Mouse (Mus musculus): ENCODE results near the gene Cnpy3. TPM values are rescaled to one million over a fixed set of nuclear protein-coding genes. Genes with fewer than 3 reads are reported as not detected.
A peak's percentile ranks its signal among the peaks of the same experiment; 100 is the strongest.

Gene Cnpy3
- polyA plus RNA-seq, 1 experiment from 2014 or later = 62.5 TPM

- 0 out of 2 replicates have a peak within 1 kb of the TSS, but pooled peaks have one; percentile 1 for H3K9ac ChIP-seq (replicated peaks; ENCODE audit: low read depth, low read length)
- WGBS = 15% methylated on average over 24 of the region's 24 CpGs
- H3K9me3 ChIP-seq (ENCODE audit: control insufficient read depth, low read length) = no peaks in the 10 kb centered on the region
- H3K4me3 ChIP-seq (ENCODE audit: low read depth, low read length) = no peak within 1 kb of the TSS
- no peaks in the 10 kb centered on the region for H3K4me1 ChIP-seq (ENCODE audit: control insufficient read depth, insufficient read depth, low read length)
- H3K36me3 ChIP-seq (ENCODE audit: control insufficient read depth, insufficient read depth, low read length) = no peaks in the 10 kb centered on the region; the same call in 1 of the 2 replicates
- H3K27me3 ChIP-seq (ENCODE audit: control insufficient read depth, insufficient read depth, low read length) = 0 out of 2 replicates have a peak, but pooled peaks cover 2% of the 10 kb centered on the region
- no peak within 1 kb of the TSS for H3K4me2 ChIP-seq (ENCODE audit: low read depth, low read length)
- no peak for ATAC-seq (ENCODE audit: low read depth)
- no peak within 1 kb of the TSS for H3K27ac ChIP-seq (ENCODE audit: low read depth, low read length)
Measured at GRCm38 (mm10) chr17:46728904-46729318, 23.1 kb downstream of the Cnpy3 start, which contains the start of gene Gnmt. TSS of gene Gnmt (minus strand) at chr17:46729168.

GRCm38 (mm10) chr17:46728496-46728895 lies 23.5 kb downstream of the Cnpy3 start:
- no peaks in the 10 kb centered on the region for H3K4me1 ChIP-seq (ENCODE audit: control insufficient read depth, insufficient read depth, low read length)
- WGBS = 50% methylated on average over 11 of the region's 11 CpGs
- H3K27ac ChIP-seq (ENCODE audit: low read depth, low read length) = no peak overlapping the region
- 0 out of 2 replicates have a peak, but pooled peaks cover 2% of the 10 kb centered on the region for H3K27me3 ChIP-seq (ENCODE audit: control insufficient read depth, insufficient read depth, low read length)
- no peak for ATAC-seq (ENCODE audit: low read depth)
- H3K9me3 ChIP-seq (ENCODE audit: control insufficient read depth, low read length) = no peaks in the 10 kb centered on the region
- no peak overlapping the region for H3K4me3 ChIP-seq (ENCODE audit: low read depth, low read length)
- no peak overlapping the region for H3K4me2 ChIP-seq (ENCODE audit: low read depth, low read length)
- no peak overlapping the region for H3K9ac ChIP-seq (replicated peaks; ENCODE audit: low read depth, low read length)
- H3K36me3 ChIP-seq (ENCODE audit: control insufficient read depth, insufficient read depth, low read length) = no peaks in the 10 kb centered on the region; the same call in 1 of the 2 replicates

DNA sequence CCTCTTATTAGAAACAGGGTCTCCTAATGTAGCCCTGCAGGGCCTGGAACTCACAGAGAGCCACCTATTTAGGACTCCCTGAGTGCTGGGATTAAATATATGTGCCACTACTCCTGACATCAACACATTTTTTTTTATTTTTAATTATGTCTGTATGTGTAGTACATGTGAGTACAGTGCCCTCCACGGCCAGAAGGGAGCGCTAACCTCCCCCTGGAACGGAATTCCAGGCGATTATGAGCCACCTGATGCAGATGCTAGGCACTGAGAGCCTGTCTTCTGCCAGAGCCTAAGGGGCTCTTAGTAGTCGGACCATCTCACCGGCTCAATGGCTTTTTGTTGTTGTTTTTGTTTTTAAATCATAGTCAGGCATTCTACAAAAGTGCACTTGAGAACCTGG lies 24.0 kb downstream of the Cnpy3 start:
- H3K9ac ChIP-seq (replicated peaks; ENCODE audit: low read depth, low read length) = no peak overlapping the region
- H3K36me3 ChIP-seq (ENCODE audit: control insufficient read depth, insufficient read depth, low read length) = no peaks in the 10 kb centered on the region; the same call in 1 of the 2 replicates
- 34% methylated on average over 6 of the region's 6 CpGs for WGBS
- H3K4me1 ChIP-seq (ENCODE audit: control insufficient read depth, insufficient read depth, low read length) = no peaks in the 10 kb centered on the region
- H3K4me3 ChIP-seq (ENCODE audit: low read depth, low read length) = no peak overlapping the region
- H3K9me3 ChIP-seq (ENCODE audit: control insufficient read depth, low read length) = no peaks in the 10 kb centered on the region
- 0 out of 2 replicates have a peak, but pooled peaks cover 2% of the 10 kb centered on the region for H3K27me3 ChIP-seq (ENCODE audit: control insufficient read depth, insufficient read depth, low read length)
- no peak overlapping the region for H3K27ac ChIP-seq (ENCODE audit: low read depth, low read length)
- no peak overlapping the region for H3K4me2 ChIP-seq (ENCODE audit: low read depth, low read length)
- no peak for ATAC-seq (ENCODE audit: low read depth)

DNA sequence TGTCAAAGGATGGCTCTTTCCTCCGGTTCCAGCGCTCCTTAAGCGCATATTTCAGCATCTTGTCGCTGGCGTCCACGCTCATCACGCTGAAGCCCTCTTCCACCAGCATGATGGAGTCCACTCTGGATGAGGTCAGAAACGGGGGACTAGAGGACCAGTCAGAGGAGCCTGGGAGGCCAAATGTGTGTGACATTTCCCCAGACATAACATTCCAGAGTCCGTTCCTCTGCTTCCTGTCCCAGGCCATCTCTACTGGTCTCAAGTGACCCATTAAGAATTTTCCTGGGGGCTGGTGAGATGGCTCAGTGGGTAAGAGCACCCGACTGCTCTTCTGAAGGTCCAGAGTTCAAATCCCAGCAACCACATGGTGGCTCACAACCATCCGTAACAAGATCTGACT lies 24.7 kb downstream of the Cnpy3 start:
- ATAC-seq (ENCODE audit: low read depth) = no peak
- H3K4me2 ChIP-seq (ENCODE audit: low read depth, low read length) = no peak overlapping the region
- H3K27ac ChIP-seq (ENCODE audit: low read depth, low read length) = no peak overlapping the region
- no peaks in the 10 kb centered on the region for H3K4me1 ChIP-seq (ENCODE audit: control insufficient read depth, insufficient read depth, low read length)
- H3K36me3 ChIP-seq (ENCODE audit: control insufficient read depth, insufficient read depth, low read length) = no peaks in the 10 kb centered on the region; the same call in 1 of the 2 replicates
- H3K27me3 ChIP-seq (ENCODE audit: control insufficient read depth, insufficient read depth, low read length) = 0 out of 2 replicates have a peak, but pooled peaks cover 2% of the 10 kb centered on the region
- H3K9me3 ChIP-seq (ENCODE audit: control insufficient read depth, low read length) = no peaks in the 10 kb centered on the region
- H3K4me3 ChIP-seq (ENCODE audit: low read depth, low read length) = no peak overlapping the region
- H3K9ac ChIP-seq (replicated peaks; ENCODE audit: low read depth, low read length) = no peak overlapping the region
- 94% methylated on average over 11 of the region's 11 CpGs for WGBS

- Histone ChIP-seq H3K36me3 (ENCODE audit: control insufficient read depth, insufficient read depth, low read length) (peaks cover 8% of the 10 kb centered on the region), H3K4me2 (ENCODE audit: low read depth, low read length) (no peak overlapping the region), H3K4me1 (ENCODE audit: control insufficient read depth, insufficient read depth, low read length) (no peaks in the 10 kb centered on the region), H3K27me3 (ENCODE audit: control insufficient read depth, insufficient read depth, low read length) (0 out of 2 replicates have a peak, but pooled peaks cover 2% of the 10 kb centered on the region), H3K4me3 (ENCODE audit: low read depth, low read length) (no peak overlapping the region), H3K9ac (replicated peaks; ENCODE audit: low read depth, low read length) (no peak overlapping the region), H3K27ac (ENCODE audit: low read depth, low read length) (no peak overlapping the region), H3K9me3 (ENCODE audit: control insufficient read depth, low read length) (no peaks in the 10 kb centered on the region)
- no peak for ATAC-seq (ENCODE audit: low read depth)
- 92% methylated on average over 25 of the region's 26 CpGs for WGBS
Measured at GRCm38 (mm10) chr17:46725731-46726645, 26.0 kb downstream of the Cnpy3 start.

DNA sequence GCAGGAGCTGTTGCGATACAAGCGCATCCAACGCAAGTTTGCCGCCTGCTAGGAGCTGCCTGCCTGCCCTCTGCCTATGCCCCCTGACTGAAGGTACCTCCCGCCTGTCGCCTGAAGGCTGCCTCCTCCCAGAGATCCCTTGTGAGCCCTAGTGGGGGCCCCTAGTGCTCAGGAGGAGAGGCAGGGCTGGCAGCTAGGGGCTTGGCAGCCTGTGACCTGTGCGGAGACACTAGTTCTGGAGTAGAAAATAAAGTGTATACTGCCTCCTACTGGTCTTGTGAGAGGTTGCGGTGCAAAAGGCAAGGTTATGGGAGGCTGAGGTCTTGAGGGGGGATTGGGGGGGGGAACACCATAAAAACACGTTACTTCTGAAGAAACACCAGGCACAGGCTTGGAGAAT lies 26.7 kb downstream of the Cnpy3 start:
- H3K4me3 ChIP-seq (ENCODE audit: low read depth, low read length) = no peak overlapping the region
- no peak overlapping the region for H3K4me2 ChIP-seq (ENCODE audit: low read depth, low read length)
- 0 out of 2 replicates have a peak, but pooled peaks cover 2% of the 10 kb centered on the region for H3K27me3 ChIP-seq (ENCODE audit: control insufficient read depth, insufficient read depth, low read length)
- H3K9ac ChIP-seq (replicated peaks; ENCODE audit: low read depth, low read length) = no peak overlapping the region
- WGBS = 48% methylated on average over 9 of the region's 9 CpGs
- H3K36me3 ChIP-seq (ENCODE audit: control insufficient read depth, insufficient read depth, low read length) = peaks cover 8% of the 10 kb centered on the region
- H3K4me1 ChIP-seq (ENCODE audit: control insufficient read depth, insufficient read depth, low read length) = no peaks in the 10 kb centered on the region
- no peak; the same call in 1 of the 2 replicates for ATAC-seq (ENCODE audit: low read depth)
- H3K9me3 ChIP-seq (ENCODE audit: control insufficient read depth, low read length) = no peaks in the 10 kb centered on the region
- no peak overlapping the region for H3K27ac ChIP-seq (ENCODE audit: low read depth, low read length)

DNA sequence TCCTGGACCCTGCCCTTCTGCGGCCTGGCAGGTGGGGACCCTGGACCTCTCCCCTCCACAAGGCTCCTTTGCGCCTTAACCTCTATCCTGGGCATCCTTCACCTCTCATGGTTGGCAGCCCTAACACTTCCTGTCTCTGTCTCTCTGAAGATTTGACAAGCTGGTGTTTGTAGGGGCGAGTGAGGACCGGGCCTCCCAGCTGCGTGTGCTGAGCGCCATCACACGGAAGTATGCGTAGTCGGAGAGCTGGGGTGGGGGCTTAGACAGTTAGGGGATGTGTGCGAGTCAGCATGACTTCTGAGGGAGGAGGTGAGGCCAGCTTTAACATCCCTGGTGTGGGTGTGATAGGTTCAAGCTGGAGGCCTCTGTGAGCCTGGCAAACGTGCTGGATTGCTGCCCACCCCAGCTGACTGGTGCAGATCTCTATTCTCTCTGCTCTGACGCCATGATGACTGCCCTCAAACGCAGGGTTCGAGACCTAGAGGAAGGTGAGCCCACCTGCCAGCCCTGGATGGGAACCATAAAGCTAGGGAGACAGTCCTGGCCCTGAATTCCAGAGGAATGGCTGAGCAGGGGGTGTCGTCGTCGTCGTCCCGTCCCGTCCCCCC lies 27.4 kb downstream of the Cnpy3 start:
- H3K9me3 ChIP-seq (ENCODE audit: control insufficient read depth, low read length) = no peaks in the 10 kb centered on the region
- peaks cover 8% of the 10 kb centered on the region for H3K36me3 ChIP-seq (ENCODE audit: control insufficient read depth, insufficient read depth, low read length)
- no peak overlapping the region for H3K9ac ChIP-seq (replicated peaks; ENCODE audit: low read depth, low read length)
- 0 out of 2 replicates have a peak, but pooled peaks cover 2% of the 10 kb centered on the region for H3K27me3 ChIP-seq (ENCODE audit: control insufficient read depth, insufficient read depth, low read length)
- no peak for ATAC-seq (ENCODE audit: low read depth)
- WGBS = 83% methylated on average over 19 of the region's 20 CpGs
- no peak overlapping the region for H3K4me3 ChIP-seq (ENCODE audit: low read depth, low read length)
- no peak overlapping the region for H3K27ac ChIP-seq (ENCODE audit: low read depth, low read length)
- H3K4me2 ChIP-seq (ENCODE audit: low read depth, low read length) = no peak overlapping the region
- no peaks in the 10 kb centered on the region for H3K4me1 ChIP-seq (ENCODE audit: control insufficient read depth, insufficient read depth, low read length)

DNA sequence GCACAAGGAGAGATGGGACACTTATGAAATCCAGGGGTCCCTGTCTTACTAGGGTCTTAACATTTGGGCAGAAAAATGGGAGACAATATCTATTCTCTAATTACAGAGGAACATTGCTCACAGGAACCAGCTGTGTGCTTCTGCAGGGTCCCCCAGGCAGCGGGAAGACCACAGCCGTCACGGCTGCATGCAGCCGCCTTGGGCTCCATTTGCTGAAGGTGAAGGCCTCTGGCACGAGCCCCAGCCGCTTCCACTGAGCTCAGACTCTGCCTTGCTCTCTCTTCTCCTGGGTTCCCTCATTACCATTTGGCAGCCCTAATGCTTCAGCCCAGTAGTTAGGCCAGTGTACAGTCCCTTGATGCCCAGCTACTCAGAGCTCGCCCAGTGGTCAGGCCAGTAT lies 30.9 kb downstream of the Cnpy3 start:
- H3K27ac ChIP-seq (ENCODE audit: low read depth, low read length) = no peak overlapping the region
- ATAC-seq (ENCODE audit: low read depth) = no peak
- H3K36me3 ChIP-seq (ENCODE audit: control insufficient read depth, insufficient read depth, low read length) = peaks cover 8% of the 10 kb centered on the region
- no peak overlapping the region for H3K9ac ChIP-seq (replicated peaks; ENCODE audit: low read depth, low read length)
- no peak overlapping the region for H3K4me3 ChIP-seq (ENCODE audit: low read depth, low read length)
- no peaks in the 10 kb centered on the region for H3K9me3 ChIP-seq (ENCODE audit: control insufficient read depth, low read length)
- H3K4me2 ChIP-seq (ENCODE audit: low read depth, low read length) = no peak overlapping the region
- H3K4me1 ChIP-seq (ENCODE audit: control insufficient read depth, insufficient read depth, low read length) = no peaks in the 10 kb centered on the region
- WGBS = 88% methylated on average over 7 of the region's 7 CpGs
- H3K27me3 ChIP-seq (ENCODE audit: control insufficient read depth, insufficient read depth, low read length) = no peaks in the 10 kb centered on the region

Measured in neural tube, embryonic 14.5 days (tissue).